Mouse (Mus musculus) G1E (cell line): ENCODE results near the gene Bmx. TPM values are rescaled to one million over a fixed set of nuclear protein-coding genes. Genes with fewer than 3 reads are reported as not detected.

Experiments
- ATAC-seq: 2 replicates; pipeline ENCODE4 v1.8.0; 2016; ENCODE audit warnings: mild to moderate bottlenecking; ENCODE audit not compliant: insufficient number of reproducible peaks, poor library complexity, low FRiP score, severe bottlenecking; ENCODE audit errors: extremely low read depth
- DNase-seq: peaks from one replicate; pipeline ENCODE4 v3.0.0; 2012; ENCODE audit warnings: low spot score
- H3K27me3 ChIP-seq: 2 replicates; pipeline ENCODE4 v1.6.1; 2012; ENCODE audit warnings: mild to moderate bottlenecking, low read length, inconsistent platforms; ENCODE audit not compliant: insufficient read depth
- H3K36me3 ChIP-seq: replicated peaks from 2 replicates; pipeline ENCODE3; 2012; ENCODE audit warnings: mild to moderate bottlenecking, inconsistent platforms
- H3K4me1 ChIP-seq: 2 replicates; pipeline ENCODE4 v1.6.1; 2012; ENCODE audit warnings: low read depth, low read length, inconsistent platforms, mixed read lengths; ENCODE audit not compliant: insufficient read depth
- H3K4me3 ChIP-seq: 2 replicates; pipeline ENCODE4 v1.5.1; 2012; ENCODE audit warnings: low read depth, mild to moderate bottlenecking, inconsistent platforms, low read length, moderate library complexity, mixed read lengths
- H3K9me3 ChIP-seq: replicated peaks from 2 replicates; pipeline ENCODE4 v1.6.1; 2012; ENCODE audit warnings: inconsistent platforms
- CTCF ChIP-seq: IDR thresholded peaks from 2 replicates; pipeline ENCODE4 v1.5.1; 2012; ENCODE audit warnings: low read depth, low read length, inconsistent platforms, mixed read lengths
- GATA1 ChIP-seq: IDR thresholded peaks from 2 replicates; pipeline ENCODE4 v1.6.1; 2012; ENCODE audit warnings: borderline replicate concordance, low read length, inconsistent platforms, mixed read lengths
- GATA2 ChIP-seq: IDR thresholded peaks from 2 replicates; pipeline ENCODE4 v1.6.1; 2012; ENCODE audit warnings: low read depth, low read length, inconsistent platforms, borderline replicate concordance
- POLR2AphosphoS5 ChIP-seq: IDR thresholded peaks from 2 replicates; pipeline ENCODE4 v1.6.1; 2012; ENCODE audit warnings: low read depth, low read length, inconsistent platforms; ENCODE audit not compliant: insufficient replicate concordance
- TAL1 ChIP-seq: conservative IDR thresholded peaks from 2 replicates; pipeline ENCODE4 v1.6.1; 2012; ENCODE audit warnings: low read depth, low read length, inconsistent platforms, mixed read lengths
- polyA plus RNA-seq: library from polyadenylated mRNA; stranded (reverse); fragments of >175 nt; gene quantifications from 2 replicates; pipeline ENCODE4 v1.2.3, GENCODE M21; 2012
- total RNA-seq, 2 experiments: library from RNA; stranded (forward) in 1 of 2; stranded (reverse) in 1 of 2; fragments of 200-1000 nt in 1 of 2; fragments of >200 nt in 1 of 2; fragmentation: Nextera tagmentation in 1 of 2; gene quantifications; 2 replicates each; pipeline ENCODE4 v1.2.3; 2014 to 2017

Bmx gene
- total and polyA plus RNA-seq, 3 experiments: 0.05 TPM; not detected in 2

DNA sequence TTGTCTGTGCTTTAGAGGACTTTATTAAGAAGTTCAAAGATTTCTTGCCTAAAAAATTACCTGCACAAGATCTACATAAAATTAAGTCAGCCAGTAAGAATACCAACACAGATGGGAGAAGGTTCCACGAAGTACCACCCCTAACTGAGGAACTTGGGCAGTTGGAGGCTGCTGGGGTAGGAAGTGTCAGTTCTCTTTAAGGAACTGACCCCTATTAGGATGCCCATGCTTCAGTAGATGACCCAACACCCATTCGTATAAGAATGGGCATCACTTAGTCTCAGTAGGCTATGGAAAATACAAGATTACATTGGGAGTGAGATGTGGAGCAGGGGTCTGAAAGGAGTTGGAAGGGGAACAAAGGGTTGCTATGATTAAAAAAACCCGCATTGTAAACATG lies 12.6 kb upstream of the Bmx start:
- Histone ChIP-seq H3K9me3 (no peaks in the 10 kb centered on the region), H3K27me3 (no peaks in the 10 kb centered on the region; the same call in 1 of the 2 replicates), H3K4me1 (no peaks in the 10 kb centered on the region), H3K4me3 (no peak overlapping the region), H3K36me3 (no peaks in the 10 kb centered on the region)
- no peak for DNase-seq
- ATAC-seq: no peak
- TF ChIP-seq GATA1: no peak
- no peak for TF ChIP-seq POLR2AphosphoS5
- TF ChIP-seq GATA2: no peak
- no peak for TF ChIP-seq TAL1
- TF ChIP-seq CTCF: no peak

DNA sequence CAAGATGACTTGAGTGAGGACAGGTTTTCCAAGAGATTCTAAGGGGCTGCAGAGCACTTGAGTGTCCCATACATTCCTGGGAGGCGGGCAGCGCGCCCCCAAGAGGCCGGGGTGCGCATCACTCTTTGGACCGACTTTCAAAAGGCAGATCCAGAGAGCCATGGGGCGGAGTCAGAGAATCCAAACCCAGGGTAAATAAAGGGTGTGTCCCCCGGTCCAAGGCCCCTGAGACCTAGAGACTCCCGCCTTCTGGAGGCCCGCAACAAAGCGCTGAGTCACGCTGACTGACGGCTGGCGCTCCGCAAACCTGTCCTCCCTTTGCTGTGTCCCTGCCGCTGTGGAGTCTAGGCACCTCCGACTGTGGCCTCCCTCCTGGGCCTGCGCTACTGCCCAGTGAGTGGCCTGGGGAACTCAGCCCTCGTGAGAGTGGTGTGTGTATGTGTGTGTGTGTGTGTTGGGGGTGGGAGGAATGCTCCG lies 11.3 kb upstream of the Bmx start, which contains the start of gene Pir:
Gene Pir, plus strand, starts transcription at position 87 of the 477 bp plus-strand sequence.
- H3K9me3 ChIP-seq: no peaks in the 10 kb centered on the region
- no peak for TF ChIP-seq GATA2
- no peak for TF ChIP-seq CTCF
- no peak for TF ChIP-seq TAL1
- no peak for TF ChIP-seq GATA1
- TF ChIP-seq POLR2AphosphoS5: no peak
- H3K27me3 ChIP-seq: no peaks in the 10 kb centered on the region; the same call in 1 of the 2 replicates
- peak; percentile 1 for DNase-seq
- no peak within 1 kb of the TSS; the same call in 1 of the 2 replicates for H3K4me3 ChIP-seq
- no peak for ATAC-seq
- H3K4me1 ChIP-seq: no peaks in the 10 kb centered on the region
- no peaks in the 10 kb centered on the region for H3K36me3 ChIP-seq

DNA sequence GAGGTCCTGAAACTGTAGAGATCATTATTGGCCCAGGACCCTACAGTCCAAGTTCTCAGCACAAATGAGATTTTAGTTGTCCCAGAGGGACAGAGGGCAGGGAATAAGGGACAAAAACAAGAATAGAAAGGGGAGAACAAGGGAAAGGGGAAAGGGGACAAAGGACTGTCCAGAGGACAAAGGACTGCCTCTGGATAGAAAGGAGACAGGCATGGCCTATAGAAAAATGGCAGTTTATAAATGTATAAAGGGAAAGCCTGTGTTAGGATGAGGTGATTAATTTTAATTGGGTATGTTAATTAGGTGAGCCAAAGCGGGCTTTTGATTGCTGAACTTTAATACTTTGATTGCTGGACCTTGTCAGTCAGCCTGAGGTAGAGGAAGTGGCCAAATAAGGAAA lies 6.9 kb upstream of the Bmx start:
- Histone ChIP-seq H3K4me3 (no peak overlapping the region), H3K4me1 (no peaks in the 10 kb centered on the region), H3K9me3 (no peaks in the 10 kb centered on the region), H3K36me3 (no peaks in the 10 kb centered on the region), H3K27me3 (no peaks in the 10 kb centered on the region; the same call in 1 of the 2 replicates)
- TF ChIP-seq TAL1 (no peak), GATA2 (no peak), POLR2AphosphoS5 (no peak), GATA1 (no peak), CTCF (no peak)
- ATAC-seq (no peak), DNase-seq (no peak)

DNA sequence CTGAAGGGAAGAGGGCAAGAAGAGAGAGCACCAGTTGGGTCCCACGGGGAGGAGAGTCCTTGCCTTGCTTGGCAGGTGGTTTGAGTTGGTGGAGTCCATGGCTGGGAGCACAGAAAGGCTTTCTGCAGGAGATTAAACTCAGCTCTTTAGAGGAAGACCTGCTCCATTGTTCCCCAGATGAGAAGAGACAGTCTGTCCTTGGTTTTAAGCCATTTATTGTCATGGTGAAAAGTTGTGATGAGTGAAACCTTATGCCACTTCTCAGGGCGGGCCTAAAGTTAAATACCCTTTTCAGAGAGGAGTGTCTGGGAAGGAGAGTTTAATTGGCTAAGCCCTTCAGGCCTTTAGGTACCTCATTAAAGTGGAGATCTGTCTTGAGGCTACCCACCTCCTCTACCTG lies 4.3 kb upstream of the Bmx start:
- Histone ChIP-seq H3K27me3 (no peaks in the 10 kb centered on the region), H3K4me1 (no peaks in the 10 kb centered on the region), H3K4me3 (no peak overlapping the region), H3K9me3 (no peaks in the 10 kb centered on the region), H3K36me3 (no peaks in the 10 kb centered on the region)
- TF ChIP-seq TAL1 (no peak), GATA2 (no peak)
- DNase-seq (no peak), ATAC-seq (no peak)

DNA sequence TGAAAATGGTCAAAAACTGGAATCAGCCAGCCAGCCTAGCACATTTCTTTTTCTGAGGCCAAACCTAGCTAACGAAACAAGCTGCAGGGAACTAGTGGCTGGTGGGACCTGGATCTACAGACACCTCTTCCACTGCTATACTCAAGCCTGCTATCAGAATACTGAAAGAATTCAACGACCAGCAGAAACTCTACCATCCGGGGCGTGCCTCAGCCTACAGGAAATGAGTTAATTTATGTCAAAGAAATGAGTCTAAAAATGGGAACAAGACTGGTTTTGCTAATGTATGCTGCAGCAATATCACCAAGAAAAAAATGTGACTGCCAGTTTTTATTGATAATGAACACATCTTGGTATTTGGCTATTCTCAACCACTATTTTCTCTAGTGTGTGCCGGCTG lies 669 bp upstream of the Bmx start:
- Histone ChIP-seq H3K4me1 (no peaks in the 10 kb centered on the region), H3K36me3 (no peaks in the 10 kb centered on the region), H3K9me3 (no peaks in the 10 kb centered on the region), H3K4me3 (no peak overlapping the region), H3K27me3 (no peaks in the 10 kb centered on the region)
- DNase-seq (no peak), ATAC-seq (no peak)
- TF ChIP-seq TAL1: no peak
- no peak for TF ChIP-seq CTCF
- no peak for TF ChIP-seq GATA1
- no peak for TF ChIP-seq GATA2
- no peak for TF ChIP-seq POLR2AphosphoS5

DNA sequence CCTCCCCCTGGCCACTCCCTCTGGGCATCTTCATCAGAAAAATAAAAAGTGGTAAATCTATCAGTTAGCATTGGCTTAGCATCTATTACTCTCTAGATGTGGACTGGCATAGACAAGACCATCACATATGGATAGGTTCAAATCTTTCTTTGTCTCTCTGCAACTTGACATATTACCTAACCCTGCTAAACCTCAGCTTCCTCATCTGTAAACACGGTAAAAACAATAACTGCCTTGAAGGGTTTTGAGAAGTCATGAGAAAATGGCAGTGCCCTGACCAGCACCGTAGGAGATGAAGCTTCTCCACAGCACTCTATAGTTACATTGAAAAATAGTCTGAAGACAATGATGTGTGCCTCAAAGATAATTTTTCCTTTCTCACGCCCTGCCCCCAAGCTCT lies 1.5 kb downstream of the Bmx start:
- TF ChIP-seq CTCF: no peak
- TF ChIP-seq GATA2: no peak
- TF ChIP-seq POLR2AphosphoS5: no peak
- no peak for TF ChIP-seq TAL1
- TF ChIP-seq GATA1: no peak
- DNase-seq: no peak
- no peaks in the 10 kb centered on the region for H3K36me3 ChIP-seq
- H3K27me3 ChIP-seq: no peaks in the 10 kb centered on the region
- no peak for ATAC-seq
- no peak overlapping the region for H3K4me3 ChIP-seq
- H3K4me1 ChIP-seq: no peaks in the 10 kb centered on the region
- H3K9me3 ChIP-seq: no peaks in the 10 kb centered on the region

DNA sequence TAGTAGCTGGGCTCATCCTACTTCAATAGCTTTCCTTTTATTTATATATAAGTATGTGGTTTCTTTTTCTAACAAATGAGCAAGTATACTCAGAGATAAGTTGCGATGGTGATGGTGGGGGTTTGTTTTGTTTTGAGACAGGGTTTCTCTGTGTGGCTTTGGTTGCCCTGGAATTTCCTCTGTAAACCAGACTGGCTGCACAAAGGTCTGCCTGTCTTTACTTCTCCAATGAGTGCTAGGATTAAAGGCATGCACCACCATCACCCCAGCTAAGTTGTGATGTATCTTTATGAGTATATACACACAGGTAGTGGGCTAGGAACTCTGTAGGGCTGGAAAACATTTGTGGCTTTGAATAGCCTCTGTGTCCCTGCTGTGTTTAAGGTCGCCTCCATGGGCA lies 11.3 kb downstream of the Bmx start:
- Histone ChIP-seq H3K27me3 (no peaks in the 10 kb centered on the region), H3K9me3 (no peaks in the 10 kb centered on the region), H3K4me1 (no peaks in the 10 kb centered on the region), H3K4me3 (no peak overlapping the region), H3K36me3 (no peaks in the 10 kb centered on the region)
- DNase-seq: no peak
- no peak for TF ChIP-seq TAL1
- TF ChIP-seq GATA2: no peak
- TF ChIP-seq CTCF: no peak
- TF ChIP-seq GATA1: no peak
- no peak for ATAC-seq
